Mouse (Mus musculus) CH12.LX (cell line): ENCODE measurements around the gene Fam117a. TPM values are rescaled to one million over a fixed set of nuclear protein-coding genes. Genes with fewer than 3 reads are reported as not detected.

Source experiments
- DNase-seq: peaks from one replicate; pipeline ENCODE4 v3.0.0-alpha.2; 2013; ENCODE audit errors: extremely low read depth
- H3K27ac ChIP-seq: 2 replicates; pipeline ENCODE4 v1.5.1; 2012; ENCODE audit warnings: low read depth, mild to moderate bottlenecking, control low read depth, moderate library complexity; ENCODE audit not compliant: insufficient read depth
- H3K27me3 ChIP-seq: replicated peaks from 2 replicates; pipeline ENCODE3; 2012; ENCODE audit warnings: inconsistent platforms
- H3K36me3 ChIP-seq, 2 experiments: replicated peaks in 1 of 2; 2 replicates each; pipeline versions ENCODE3 to v1.6.1; 2012; ENCODE audit warnings: inconsistent platforms in 1 of 2, low read length in 1 of 2, mild to moderate bottlenecking in 1 of 2, mixed read lengths in 1 of 2, moderate library complexity in 1 of 2; ENCODE audit not compliant: control insufficient read depth in 1 of 2, insufficient read depth in 1 of 2
- H3K4me1 ChIP-seq, 2 experiments: 2 replicates each; pipeline ENCODE4 v1.6.1; 2012; ENCODE audit warnings: inconsistent platforms in 1 of 2, moderate library complexity in 1 of 2; ENCODE audit not compliant: insufficient read depth in 2 of 2, control insufficient read depth in 1 of 2
- H3K4me2 ChIP-seq: 2 replicates; pipeline ENCODE4 v1.6.1; 2012; ENCODE audit warnings: low read depth, mild to moderate bottlenecking, control low read depth; ENCODE audit not compliant: poor library complexity, insufficient read depth, severe bottlenecking
- H3K4me3 ChIP-seq, 3 experiments: fragments of 150-350 bp in 1 of 3; sonication (generic) in 1 of 3; replicated peaks in 1 of 3; 2 replicates each; pipeline versions ENCODE3 to v1.5.1; 2011 to 2012; ENCODE audit warnings: low read depth in 2 of 3, low read length in 2 of 3, mild to moderate bottlenecking in 2 of 3, moderate library complexity in 2 of 3, control low read depth in 1 of 3, improper control_type of control experiment in 1 of 3, inconsistent platforms in 1 of 3, mixed read lengths in 1 of 3; ENCODE audit not compliant: poor library complexity in 1 of 3
- H3K79me2 ChIP-seq: replicated peaks from 2 replicates; pipeline ENCODE4 v1.6.1; 2012; ENCODE audit warnings: mild to moderate bottlenecking, moderate library complexity; ENCODE audit not compliant: control insufficient read depth, poor library complexity, insufficient read depth, severe bottlenecking; ENCODE audit errors: extremely low read depth
- H3K9ac ChIP-seq: 2 replicates; pipeline ENCODE4 v1.6.1; 2012; ENCODE audit warnings: low read depth, mild to moderate bottlenecking, control low read depth, moderate library complexity; ENCODE audit not compliant: insufficient read depth
- H3K9me3 ChIP-seq: replicated peaks from 2 replicates; pipeline ENCODE3; 2012; ENCODE audit warnings: low read length, inconsistent platforms, mixed read lengths
- BHLHE40 ChIP-seq: IDR thresholded peaks from 2 replicates; pipeline ENCODE4 v1.6.1; 2011; ENCODE audit warnings: mild to moderate bottlenecking, low read depth, low read length, improper control_type of control experiment
- CTCF ChIP-seq, 2 experiments: IDR thresholded peaks in 1 of 2; conservative IDR thresholded peaks in 1 of 2; 2 replicates each; pipeline ENCODE4 v1.5.1; 2011 to 2012; ENCODE audit warnings: low read depth in 2 of 2, low read length in 2 of 2, improper control_type of control experiment in 1 of 2, inconsistent platforms in 1 of 2, mild to moderate bottlenecking in 1 of 2, moderate library complexity in 1 of 2
- ELF1 ChIP-seq: IDR thresholded peaks from 2 replicates; pipeline ENCODE4 v1.6.1; 2014; ENCODE audit warnings: low read depth, mild to moderate bottlenecking, inconsistent platforms, low read length, improper control_type of control experiment
- ETS1 ChIP-seq: conservative IDR thresholded peaks from 2 replicates; pipeline ENCODE4 v1.6.1; 2012; ENCODE audit warnings: low read depth, mild to moderate bottlenecking, inconsistent platforms, low read length, improper control_type of control experiment, moderate library complexity
- GABPA ChIP-seq: IDR thresholded peaks from 2 replicates; pipeline ENCODE4 v1.6.1; 2012; ENCODE audit warnings: low read depth, low read length, improper control_type of control experiment, inconsistent platforms; ENCODE audit not compliant: insufficient replicate concordance
- MAFK ChIP-seq: IDR thresholded peaks from 2 replicates; pipeline ENCODE4 v1.6.1; 2011; ENCODE audit warnings: low read length, improper control_type of control experiment; ENCODE audit not compliant: insufficient replicate concordance
- MAX ChIP-seq: IDR thresholded peaks from 2 replicates; pipeline ENCODE4 v1.6.1; 2011; ENCODE audit warnings: low read length, improper control_type of control experiment
- MEF2A ChIP-seq: IDR thresholded peaks from 2 replicates; pipeline ENCODE4 v1.6.1; 2014; ENCODE audit warnings: low read depth, mild to moderate bottlenecking, inconsistent platforms, low read length, improper control_type of control experiment, borderline replicate concordance
- MXI1 ChIP-seq: IDR thresholded peaks from 2 replicates; pipeline ENCODE4 v1.6.1; 2011; ENCODE audit warnings: mild to moderate bottlenecking, low read depth, low read length, improper control_type of control experiment
- MYC ChIP-seq: IDR thresholded peaks from 2 replicates; pipeline ENCODE4 v1.6.1; 2011; ENCODE audit warnings: low read depth, mild to moderate bottlenecking, improper control_type of control experiment, low read length
- NELFE ChIP-seq: IDR thresholded peaks from 2 replicates; pipeline ENCODE4 v1.6.1; 2011; ENCODE audit warnings: low read depth, low read length, improper control_type of control experiment
- NRF1 ChIP-seq: IDR thresholded peaks from 2 replicates; pipeline ENCODE4 v1.6.1; 2014; ENCODE audit warnings: low read depth, mild to moderate bottlenecking, inconsistent platforms, low read length, improper control_type of control experiment, moderate library complexity
- SMC3 ChIP-seq: IDR thresholded peaks from 2 replicates; pipeline ENCODE4 v1.6.1; 2011; ENCODE audit warnings: low read depth, low read length, improper control_type of control experiment
- TCF12 ChIP-seq: IDR thresholded peaks from 2 replicates; pipeline ENCODE4 v1.6.1; 2014; ENCODE audit warnings: low read depth, mild to moderate bottlenecking, inconsistent platforms, low read length, improper control_type of control experiment
- UBTF ChIP-seq: IDR thresholded peaks from 2 replicates; pipeline ENCODE4 v1.6.1; 2012; ENCODE audit warnings: low read depth, mild to moderate bottlenecking, inconsistent platforms, low read length, improper control_type of control experiment, moderate library complexity
- USF1 ChIP-seq: IDR thresholded peaks from 2 replicates; pipeline ENCODE4 v1.6.1; 2014; ENCODE audit warnings: low read depth, mild to moderate bottlenecking, inconsistent platforms, low read length, improper control_type of control experiment
- ZMIZ1 ChIP-seq: IDR thresholded peaks from 2 replicates; pipeline ENCODE4 v1.6.1; 2012; ENCODE audit warnings: low read depth, mild to moderate bottlenecking, inconsistent platforms, low read length, improper control_type of control experiment
- dilution Hi-C: fragments of 300-500 bp; cut with MboI; formaldehyde crosslinking; loops from 2 replicates; pipeline ENCODE4 v1.14.3; 2020; ENCODE audit warnings: low sequenced_read_pairs; ENCODE audit not compliant: extremely low pct_unique_long_range_greater_than_20kb, extremely low pct_ligation_motif_present
- in situ Hi-C: fragments of 300-500 bp; cut with MboI; formaldehyde crosslinking; loops from 3 replicates; pipeline ENCODE4 v1.14.3; 2019; ENCODE audit warnings: low sequenced_read_pairs, low pct_ligation_motif_present, low pct_unique_long_range_greater_than_20kb, mixed read lengths
- polyA plus RNA-seq: library from polyadenylated mRNA; unstranded; fragments of >175 nt; gene quantifications from 2 replicates; pipeline ENCODE4 v1.2.1, GENCODE M21; 2012; ENCODE audit warnings: low read depth; ENCODE audit not compliant: insufficient read length
- total RNA-seq, 2 experiments: library from RNA; depleted of rRNA; stranded (reverse); fragments of 300-350 nt in 1 of 2; fragments of >200 nt in 1 of 2; gene quantifications; 2 replicates each; pipeline ENCODE4 v1.2.3; 2012 to 2014

Fam117a gene
- total and polyA plus RNA-seq, 3 experiments: 0.54 to 2.2 (median 0.91) TPM

- Histone ChIP-seq H3K9ac (no peak overlapping the region), H3K4me1 (peaks cover 3 to 13% of the 10 kb centered on the region in 2 experiments; a peak in 2 of 4 replicates), H3K27ac (no peak overlapping the region), H3K9me3 (no peaks in the 10 kb centered on the region), H3K4me3 (no peak overlapping the region), H3K79me2 (no peaks in the 10 kb centered on the region), H3K36me3 (no peaks in the 10 kb centered on the region), H3K4me2 (no peak overlapping the region), H3K27me3 (peaks cover 44% of the 10 kb centered on the region)
- in situ Hi-C loops: no loop called here
- dilution Hi-C loops: no loop called here
- DNase-seq: no peak
- TF ChIP-seq MXI1 (0 out of 2 replicates have a peak, but pooled peaks have one; percentile 31), ELF1 (no peak)
Observed at GRCm38 (mm10) chr11:95356469-95357273, 19.9 kb downstream of the Fam117a start.

- no peak overlapping the region for H3K9ac ChIP-seq
- no peak overlapping the region for H3K4me3 ChIP-seq
- peaks cover 49% of the 10 kb centered on the region for H3K27me3 ChIP-seq
- in situ Hi-C loops: no loop called here
- H3K36me3 ChIP-seq: no peaks in the 10 kb centered on the region
- H3K4me2 ChIP-seq: no peak overlapping the region
- no peaks in the 10 kb centered on the region for H3K9me3 ChIP-seq
- TF ChIP-seq SMC3 (no peak), ETS1 (no peak), MAX (no peak), NELFE (no peak), CTCF (conservative IDR thresholded peaks at IDR 0.05 in 1 of 2, IDR thresholded peaks at IDR 0.05 in 1 of 2; ENCODE audit: low read depth in 2 of 2, low read length in 2 of 2) (no peak), USF1 (no peak), UBTF (no peak), NRF1 (no peak), MYC (no peak), GABPA (no peak), MEF2A (no peak), TCF12 (no peak), ZMIZ1 (no peak), BHLHE40 (no peak), MAFK (no peak)
- TF ChIP-seq, all 38 proteins: peak for 0
- dilution Hi-C loops: no loop called here
- Histone ChIP-seq H3K27ac (no peak overlapping the region), H3K4me1 (peaks cover 3 to 13% of the 10 kb centered on the region in 2 experiments; a peak in 2 of 4 replicates), H3K79me2 (no peaks in the 10 kb centered on the region)
- DNase-seq: no peak
Observed at GRCm38 (mm10) chr11:95358263-95358662, 21.4 kb downstream of the Fam117a start.
